Mouse (Mus musculus): Measurements from ENCODE around the gene Scyl2. TPM values are rescaled to one million over a fixed set of nuclear protein-coding genes. Genes with fewer than 3 reads are reported as not detected.

Gene Scyl2
- total and polyA plus RNA-seq, 2 experiments from 2014 or later, result 7.0 to 35.6 TPM

- Histone ChIP-seq H3K4me2 (ENCODE audit: low read depth, low read length, poor library complexity, severe bottlenecking) (peak within 1 kb of the TSS; percentile 25; the same call in 1 of the 2 replicates), H3K27me3 (ENCODE audit: insufficient read depth, low read length) (no peaks in the 10 kb centered on the region; the same call in 1 of the 2 replicates), H3K27ac (ENCODE audit: low read depth, low read length) (no peak within 1 kb of the TSS), H3K4me1 (ENCODE audit: insufficient read depth, low read length) (no peaks in the 10 kb centered on the region), H3K9ac (replicated peaks; ENCODE audit: low read length, poor library complexity, severe bottlenecking) (no peak within 1 kb of the TSS), H3K9me3 (ENCODE audit: low read length) (no peaks in the 10 kb centered on the region), H3K36me3 (ENCODE audit: insufficient read depth, low read length) (no peaks in the 10 kb centered on the region), H3K4me3 (ENCODE audit: low read depth, low read length) (no peak within 1 kb of the TSS)
- peak; percentile 6 for DNase-seq (ENCODE audit: low spot score)
- no peak for TF ChIP-seq CTCF (IDR thresholded peaks at IDR 0.05)
- no peak for ATAC-seq (ENCODE audit: low FRiP score)
- WGBS, result 22% methylated on average over 7 of the region's 7 CpGs
Measured at GRCm38 (mm10) chr10:89621129-89621528, 65.0 kb downstream of the Scyl2 start, which contains the start of gene Slc17a8. Gene Slc17a8, minus strand, starts transcription at chr10:89621253.

- no peak overlapping the region for H3K9ac ChIP-seq (replicated peaks; ENCODE audit: low read length, poor library complexity, severe bottlenecking)
- ATAC-seq (ENCODE audit: low FRiP score), result no peak
- TF ChIP-seq CTCF (IDR thresholded peaks at IDR 0.05), result no peak
Measured at GRCm38 (mm10) chr10:89599311-89599710, 86.8 kb downstream of the Scyl2 start.

GRCm38 (mm10) chr10:89597275-89597674 lies 88.8 kb downstream of the Scyl2 start:
- WGBS, result 84% methylated on average over 4 of the region's 4 CpGs
- Histone ChIP-seq H3K9me3 (ENCODE audit: low read length) (no peaks in the 10 kb centered on the region), H3K27ac (ENCODE audit: low read depth, low read length) (no peak overlapping the region), H3K4me2 (ENCODE audit: low read depth, low read length, poor library complexity, severe bottlenecking) (no peak overlapping the region), H3K9ac (replicated peaks; ENCODE audit: low read length, poor library complexity, severe bottlenecking) (no peak overlapping the region), H3K4me1 (ENCODE audit: insufficient read depth, low read length) (no peaks in the 10 kb centered on the region), H3K36me3 (ENCODE audit: insufficient read depth, low read length) (no peaks in the 10 kb centered on the region), H3K27me3 (ENCODE audit: insufficient read depth, low read length) (no peaks in the 10 kb centered on the region), H3K4me3 (ENCODE audit: low read depth, low read length) (no peak overlapping the region)
- no peak for DNase-seq (ENCODE audit: low spot score)
- no peak for ATAC-seq (ENCODE audit: low FRiP score)
- TF ChIP-seq CTCF (IDR thresholded peaks at IDR 0.05), result no peak

More at GRCm38 (mm10) chr10:89599311-89599710, 86.8 kb downstream of the Scyl2 start:
- Histone ChIP-seq H3K27ac (ENCODE audit: low read depth, low read length) (no peak overlapping the region), H3K9me3 (ENCODE audit: low read length) (no peaks in the 10 kb centered on the region), H3K36me3 (ENCODE audit: insufficient read depth, low read length) (no peaks in the 10 kb centered on the region), H3K4me1 (ENCODE audit: insufficient read depth, low read length) (no peaks in the 10 kb centered on the region), H3K27me3 (ENCODE audit: insufficient read depth, low read length) (no peaks in the 10 kb centered on the region), H3K4me3 (ENCODE audit: low read depth, low read length) (no peak overlapping the region), H3K4me2 (ENCODE audit: low read depth, low read length, poor library complexity, severe bottlenecking) (no peak overlapping the region)
- WGBS, result 79% methylated on average over 5 of the region's 5 CpGs
- DNase-seq (ENCODE audit: low spot score), result no peak

DNA sequence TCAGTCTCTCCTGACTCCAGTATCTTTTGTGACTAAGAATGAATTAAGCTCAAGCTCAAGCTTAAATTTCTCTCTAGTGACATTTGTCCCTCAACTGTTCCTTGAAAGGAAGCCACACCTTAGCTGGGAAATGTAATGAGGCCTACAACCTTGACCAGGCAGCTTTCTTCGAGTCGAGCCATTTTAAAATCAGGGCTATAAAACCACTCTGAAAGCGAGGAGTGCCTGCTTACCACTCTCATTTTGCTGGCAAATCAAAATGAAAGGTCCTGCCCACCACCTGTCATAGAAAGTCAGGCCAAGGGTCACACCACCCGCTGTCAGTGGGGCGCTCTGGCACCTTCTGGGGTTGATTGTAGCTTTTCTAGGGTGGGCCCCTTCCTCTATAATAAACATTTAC lies 90.2 kb downstream of the Scyl2 start:
- H3K9ac ChIP-seq (replicated peaks; ENCODE audit: low read length, poor library complexity, severe bottlenecking), result no peak overlapping the region
- WGBS, result 96% methylated on average over 5 of the region's 5 CpGs
- H3K4me2 ChIP-seq (ENCODE audit: low read depth, low read length, poor library complexity, severe bottlenecking), result no peak overlapping the region
- no peak for TF ChIP-seq CTCF (IDR thresholded peaks at IDR 0.05)
- H3K9me3 ChIP-seq (ENCODE audit: low read length), result no peaks in the 10 kb centered on the region
- no peaks in the 10 kb centered on the region for H3K36me3 ChIP-seq (ENCODE audit: insufficient read depth, low read length)
- H3K4me1 ChIP-seq (ENCODE audit: insufficient read depth, low read length), result no peaks in the 10 kb centered on the region
- H3K4me3 ChIP-seq (ENCODE audit: low read depth, low read length), result no peak overlapping the region
- no peak overlapping the region for H3K27ac ChIP-seq (ENCODE audit: low read depth, low read length)
- DNase-seq (ENCODE audit: low spot score) (no peak), ATAC-seq (ENCODE audit: low FRiP score) (no peak)
- H3K27me3 ChIP-seq (ENCODE audit: insufficient read depth, low read length), result no peaks in the 10 kb centered on the region

- 80% methylated on average over 1 of the region's 1 CpGs for WGBS
- DNase-seq (ENCODE audit: low spot score) (no peak), ATAC-seq (ENCODE audit: low FRiP score) (no peak)
- H3K9ac ChIP-seq (replicated peaks; ENCODE audit: low read length, poor library complexity, severe bottlenecking), result no peak overlapping the region
- no peak for TF ChIP-seq CTCF (IDR thresholded peaks at IDR 0.05)
- H3K4me2 ChIP-seq (ENCODE audit: low read depth, low read length, poor library complexity, severe bottlenecking), result no peak overlapping the region
- no peaks in the 10 kb centered on the region for H3K4me1 ChIP-seq (ENCODE audit: insufficient read depth, low read length)
- no peaks in the 10 kb centered on the region for H3K36me3 ChIP-seq (ENCODE audit: insufficient read depth, low read length)
- H3K27me3 ChIP-seq (ENCODE audit: insufficient read depth, low read length), result no peaks in the 10 kb centered on the region
- H3K4me3 ChIP-seq (ENCODE audit: low read depth, low read length), result no peak overlapping the region
- no peaks in the 10 kb centered on the region for H3K9me3 ChIP-seq (ENCODE audit: low read length)
- no peak overlapping the region for H3K27ac ChIP-seq (ENCODE audit: low read depth, low read length)
Measured at GRCm38 (mm10) chr10:89595514-89595913, 90.6 kb downstream of the Scyl2 start.

DNA sequence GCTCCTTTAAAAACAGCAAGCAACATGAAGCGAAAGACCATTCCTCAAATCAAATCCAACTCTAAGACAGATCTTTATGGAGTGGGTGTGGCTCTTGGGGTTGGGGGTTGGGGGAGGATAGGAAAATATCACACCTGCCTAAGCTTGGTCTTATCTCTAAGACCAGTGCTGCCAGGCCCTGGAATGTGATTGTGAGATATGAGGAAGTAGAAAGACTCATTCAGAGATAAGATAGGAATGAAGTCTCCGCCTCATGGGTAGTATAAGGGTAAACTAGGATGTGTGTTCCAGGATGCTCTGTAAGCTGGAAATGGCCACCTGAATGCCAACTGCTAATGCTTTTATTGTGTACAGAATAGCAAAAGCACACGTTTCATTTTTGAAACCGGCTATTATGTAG lies 91.8 kb downstream of the Scyl2 start:
- Histone ChIP-seq H3K4me2 (ENCODE audit: low read depth, low read length, poor library complexity, severe bottlenecking) (no peak overlapping the region), H3K9me3 (ENCODE audit: low read length) (no peaks in the 10 kb centered on the region), H3K4me1 (ENCODE audit: insufficient read depth, low read length) (no peaks in the 10 kb centered on the region), H3K27me3 (ENCODE audit: insufficient read depth, low read length) (no peaks in the 10 kb centered on the region), H3K9ac (replicated peaks; ENCODE audit: low read length, poor library complexity, severe bottlenecking) (no peak overlapping the region), H3K4me3 (ENCODE audit: low read depth, low read length) (no peak overlapping the region), H3K27ac (ENCODE audit: low read depth, low read length) (no peak overlapping the region), H3K36me3 (ENCODE audit: insufficient read depth, low read length) (no peaks in the 10 kb centered on the region)
- no peak for DNase-seq (ENCODE audit: low spot score)
- no peak for ATAC-seq (ENCODE audit: low FRiP score)
- WGBS, result 88% methylated on average over 4 of the region's 4 CpGs
- no peak for TF ChIP-seq CTCF (IDR thresholded peaks at IDR 0.05)

All from midbrain, postnatal 0 days (tissue).